Mouse (Mus musculus): ENCODE data around the gene Pitpnm3. TPM values are rescaled to one million over a fixed set of nuclear protein-coding genes. Genes with fewer than 3 reads are reported as not detected.

The Pitpnm3 gene
- polyA plus RNA-seq, 1 experiment, result 69.5 TPM

DNA sequence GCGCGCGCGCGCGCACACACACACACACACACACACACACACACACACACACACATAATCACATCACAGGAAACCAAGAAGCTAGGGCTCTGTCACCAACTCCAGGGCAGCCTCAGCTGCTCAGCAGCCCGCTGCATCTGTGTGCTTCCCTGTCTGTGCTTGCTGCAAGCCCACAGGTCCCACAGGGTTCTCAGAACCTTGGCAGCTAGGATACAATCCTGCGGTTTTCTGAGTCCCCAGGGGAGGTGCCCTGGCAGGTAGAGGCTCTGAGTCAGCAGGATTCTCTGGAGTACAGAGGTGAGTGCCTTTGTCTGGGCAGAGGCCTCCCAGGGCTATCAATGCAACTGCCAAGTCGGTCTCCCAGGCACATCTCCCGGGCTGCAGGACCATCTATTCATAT is 7.3 kb upstream of the Pitpnm3 start:
- no peak for TF ChIP-seq POLR2A (IDR thresholded peaks at IDR 0.05; ENCODE audit: extremely low read depth, insufficient read depth, low read length)
- TF ChIP-seq CTCF (IDR thresholded peaks at IDR 0.05; ENCODE audit: extremely low read depth, insufficient read depth, low read length), result no peak
- H3K27ac ChIP-seq (ENCODE audit: insufficient read depth, low read length), result no peak overlapping the region

DNA sequence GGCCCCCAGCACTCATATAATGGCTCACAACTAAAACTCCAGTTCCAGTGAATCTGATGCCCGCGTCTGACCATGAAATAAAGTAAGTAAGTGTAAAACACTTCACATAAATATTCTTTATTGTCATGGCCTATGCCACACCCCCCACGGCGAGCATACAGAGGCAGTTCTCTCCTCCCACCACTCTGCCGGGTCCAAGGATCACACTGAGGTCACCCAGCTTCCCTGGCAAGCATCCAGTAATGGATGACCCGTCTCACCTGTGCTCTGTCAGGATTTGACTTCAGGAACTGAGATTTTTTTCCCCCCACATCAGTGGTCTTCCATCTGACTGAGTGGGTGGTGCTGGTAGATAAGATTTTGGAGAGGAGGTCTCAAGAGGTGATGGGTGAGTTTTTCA is 4.6 kb upstream of the Pitpnm3 start:
- no peak overlapping the region for H3K4me3 ChIP-seq (ENCODE audit: insufficient read depth, low read length)
- no peaks in the 10 kb centered on the region for H3K4me1 ChIP-seq (ENCODE audit: control insufficient read depth, insufficient read depth, low read length)
- H3K27ac ChIP-seq (ENCODE audit: insufficient read depth, low read length), result no peak overlapping the region
- TF ChIP-seq CTCF (IDR thresholded peaks at IDR 0.05; ENCODE audit: extremely low read depth, insufficient read depth, low read length) (no peak), POLR2A (IDR thresholded peaks at IDR 0.05; ENCODE audit: extremely low read depth, insufficient read depth, low read length) (no peak)

More for the DNA sequence above, 7.3 kb upstream of the Pitpnm3 start:
- Histone ChIP-seq H3K4me1 (ENCODE audit: control insufficient read depth, insufficient read depth, low read length) (no peaks in the 10 kb centered on the region), H3K4me3 (ENCODE audit: insufficient read depth, low read length) (no peak overlapping the region)

DNA sequence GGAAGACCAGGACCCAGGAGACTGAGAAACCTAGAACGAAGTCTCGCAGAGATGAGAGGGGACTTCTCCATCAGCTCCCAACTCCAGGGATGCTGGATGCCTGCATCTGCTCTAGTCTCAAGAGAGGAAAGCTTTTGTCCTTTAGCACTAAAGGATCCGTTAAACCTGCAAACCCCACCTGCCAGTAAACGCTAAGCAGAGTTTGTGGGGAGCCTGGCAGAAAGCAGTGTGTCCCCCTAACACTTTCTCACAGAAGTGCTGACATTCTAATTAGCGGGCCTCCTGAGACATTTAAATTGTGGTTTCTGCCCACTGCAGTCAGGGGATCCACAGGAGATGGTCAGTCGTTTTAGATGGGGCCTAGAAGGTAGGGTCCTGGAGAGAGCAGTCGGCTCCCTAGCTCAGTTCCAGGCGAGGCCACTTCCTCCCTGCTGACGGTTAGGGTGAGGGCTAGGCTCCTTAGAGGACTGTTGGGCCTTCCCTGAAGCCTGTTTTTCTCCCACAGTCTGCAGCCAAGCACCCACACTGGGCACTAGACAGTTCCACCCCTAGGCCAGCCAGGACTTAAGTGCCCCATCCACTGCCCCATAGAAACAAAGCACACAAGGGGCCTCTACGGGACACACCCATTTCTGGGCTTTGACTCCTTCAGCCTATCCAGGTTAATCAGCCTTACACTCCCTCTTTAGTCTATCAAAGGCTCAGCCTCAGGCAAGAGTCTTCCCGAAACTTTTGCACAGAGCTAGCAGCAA is 829 bp upstream of the Pitpnm3 start:
- Histone ChIP-seq H3K4me1 (ENCODE audit: control insufficient read depth, insufficient read depth, low read length) (no peaks in the 10 kb centered on the region), H3K27ac (ENCODE audit: insufficient read depth, low read length) (peak overlapping the region; percentile 17; the same call in 1 of the 2 replicates), H3K4me3 (ENCODE audit: insufficient read depth, low read length) (peak overlapping the region; percentile 44)
- TF ChIP-seq CTCF (IDR thresholded peaks at IDR 0.05; ENCODE audit: extremely low read depth, insufficient read depth, low read length) (no peak), POLR2A (IDR thresholded peaks at IDR 0.05; ENCODE audit: extremely low read depth, insufficient read depth, low read length) (no peak)

DNA sequence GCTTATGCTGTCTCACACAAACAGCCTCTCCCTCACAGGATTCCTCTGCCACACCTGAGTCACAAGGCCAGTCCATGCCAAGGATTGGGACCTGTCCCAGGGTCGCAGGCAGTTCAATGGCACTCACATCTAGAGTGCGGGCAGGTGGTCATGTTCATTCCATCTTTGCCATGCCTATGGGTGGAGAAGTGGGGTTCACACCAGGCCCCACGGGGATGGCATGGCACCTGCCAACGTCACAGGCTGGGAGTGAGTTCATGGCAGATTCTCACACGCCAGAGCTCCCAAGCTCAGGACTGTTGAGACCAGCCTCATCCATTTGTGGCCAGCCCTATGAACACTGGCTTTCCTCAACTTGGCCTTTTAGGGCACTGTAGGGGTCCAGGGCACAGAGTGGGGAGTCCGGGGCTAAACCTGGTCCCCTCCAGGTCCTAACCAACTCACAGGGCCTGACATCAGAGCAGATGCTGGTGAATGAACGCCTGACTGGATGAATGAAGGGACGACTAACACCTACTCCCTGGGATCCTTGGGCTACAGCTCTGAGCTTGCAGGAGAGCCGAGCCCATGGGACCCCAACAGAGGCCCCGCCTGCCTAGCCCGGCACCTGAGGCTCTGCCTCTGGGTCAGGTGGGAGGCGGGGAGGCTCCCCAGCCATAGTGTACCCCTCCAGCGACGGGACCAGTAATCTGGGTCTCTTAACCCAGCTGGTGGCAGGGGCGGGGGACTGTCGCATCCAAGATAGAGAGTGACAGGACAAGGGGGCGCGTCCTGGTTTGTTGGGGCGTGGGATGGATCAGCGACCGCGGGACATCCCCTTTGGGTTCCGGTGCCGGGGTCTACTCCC is 819 bp downstream of the Pitpnm3 start:
- H3K27ac ChIP-seq (ENCODE audit: insufficient read depth, low read length), result peak overlapping the region; percentile 81
- peaks cover 4% of the 10 kb centered on the region; the same call in 1 of the 2 replicates for H3K4me1 ChIP-seq (ENCODE audit: control insufficient read depth, insufficient read depth, low read length)
- peak overlapping the region; percentile 44 for H3K4me3 ChIP-seq (ENCODE audit: insufficient read depth, low read length)
- TF ChIP-seq CTCF (IDR thresholded peaks at IDR 0.05; ENCODE audit: extremely low read depth, insufficient read depth, low read length) (no peak), POLR2A (IDR thresholded peaks at IDR 0.05; ENCODE audit: extremely low read depth, insufficient read depth, low read length) (no peak)

DNA sequence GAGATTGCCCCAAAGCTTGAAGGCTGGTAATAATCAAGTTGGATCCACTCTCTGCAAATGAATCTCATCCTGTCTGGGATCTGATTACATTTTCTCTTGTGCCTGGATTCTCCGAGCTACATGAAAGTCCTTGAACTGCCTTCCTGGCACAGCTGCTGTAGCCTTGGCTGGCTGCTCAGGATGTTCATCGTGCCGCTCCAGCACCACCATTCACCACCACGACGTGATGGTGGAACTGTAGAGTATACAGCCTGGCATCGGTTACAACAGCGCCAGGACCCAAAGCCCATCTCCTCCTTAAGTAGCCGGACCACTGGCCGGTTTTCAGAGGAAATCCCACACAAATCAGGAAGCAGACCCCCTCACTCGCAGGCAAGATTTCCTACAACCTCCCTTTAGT is 2.5 kb downstream of the Pitpnm3 start:
- H3K4me1 ChIP-seq (ENCODE audit: control insufficient read depth, insufficient read depth, low read length), result peaks cover 11% of the 10 kb centered on the region
- TF ChIP-seq CTCF (IDR thresholded peaks at IDR 0.05; ENCODE audit: extremely low read depth, insufficient read depth, low read length), result no peak
- no peak for TF ChIP-seq POLR2A (IDR thresholded peaks at IDR 0.05; ENCODE audit: extremely low read depth, insufficient read depth, low read length)
- H3K4me3 ChIP-seq (ENCODE audit: insufficient read depth, low read length), result no peak overlapping the region
- no peak overlapping the region for H3K27ac ChIP-seq (ENCODE audit: insufficient read depth, low read length)

DNA sequence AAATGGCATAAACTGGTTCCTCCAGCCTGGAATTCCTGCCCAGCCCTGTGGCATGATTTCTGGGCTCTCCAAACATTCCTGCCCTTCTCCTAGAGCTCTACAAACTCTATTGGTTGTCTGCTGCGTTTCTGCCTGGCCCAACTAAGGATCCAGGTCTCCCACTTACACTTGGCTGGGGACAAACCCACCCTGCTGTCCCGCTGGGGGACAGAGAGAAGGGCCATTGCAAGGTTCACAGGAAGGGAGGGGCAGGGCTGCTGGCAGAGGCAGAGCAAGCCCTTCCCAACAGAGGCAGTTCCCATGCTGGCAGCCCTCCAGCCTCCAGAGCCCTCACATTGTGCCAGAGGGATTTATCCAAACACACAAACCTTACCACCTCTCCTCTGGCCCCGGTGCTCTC is 3.3 kb downstream of the Pitpnm3 start:
- peaks cover 16% of the 10 kb centered on the region for H3K4me1 ChIP-seq (ENCODE audit: control insufficient read depth, insufficient read depth, low read length)
- no peak overlapping the region for H3K27ac ChIP-seq (ENCODE audit: insufficient read depth, low read length)
- no peak overlapping the region for H3K4me3 ChIP-seq (ENCODE audit: insufficient read depth, low read length)
- no peak for TF ChIP-seq POLR2A (IDR thresholded peaks at IDR 0.05; ENCODE audit: extremely low read depth, insufficient read depth, low read length)
- no peak for TF ChIP-seq CTCF (IDR thresholded peaks at IDR 0.05; ENCODE audit: extremely low read depth, insufficient read depth, low read length)

DNA sequence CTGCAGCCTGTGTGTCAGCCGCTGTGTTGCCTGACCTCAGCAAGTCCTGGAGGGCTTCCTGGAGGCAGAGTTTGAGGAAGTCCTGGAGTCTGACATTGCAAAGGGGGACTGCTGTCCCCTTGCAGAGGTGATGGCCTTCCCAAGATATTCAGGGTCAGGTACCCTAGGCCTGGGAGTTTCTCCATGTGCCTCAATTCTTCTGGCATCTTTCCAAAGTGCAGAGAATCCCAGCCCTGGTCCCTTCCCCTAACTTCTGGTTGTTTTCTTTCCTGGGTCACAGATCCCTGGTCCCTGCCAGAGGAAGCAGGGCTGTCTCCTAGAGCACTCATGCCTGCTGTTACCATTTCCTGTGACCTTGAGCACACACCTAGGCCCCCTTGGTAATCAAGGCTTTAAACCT is 3.9 kb downstream of the Pitpnm3 start:
- Histone ChIP-seq H3K4me1 (ENCODE audit: control insufficient read depth, insufficient read depth, low read length) (peaks cover 17% of the 10 kb centered on the region), H3K27ac (ENCODE audit: insufficient read depth, low read length) (no peak overlapping the region), H3K4me3 (ENCODE audit: insufficient read depth, low read length) (no peak overlapping the region)
- TF ChIP-seq POLR2A (IDR thresholded peaks at IDR 0.05; ENCODE audit: extremely low read depth, insufficient read depth, low read length) (no peak), CTCF (IDR thresholded peaks at IDR 0.05; ENCODE audit: extremely low read depth, insufficient read depth, low read length) (no peak)

DNA sequence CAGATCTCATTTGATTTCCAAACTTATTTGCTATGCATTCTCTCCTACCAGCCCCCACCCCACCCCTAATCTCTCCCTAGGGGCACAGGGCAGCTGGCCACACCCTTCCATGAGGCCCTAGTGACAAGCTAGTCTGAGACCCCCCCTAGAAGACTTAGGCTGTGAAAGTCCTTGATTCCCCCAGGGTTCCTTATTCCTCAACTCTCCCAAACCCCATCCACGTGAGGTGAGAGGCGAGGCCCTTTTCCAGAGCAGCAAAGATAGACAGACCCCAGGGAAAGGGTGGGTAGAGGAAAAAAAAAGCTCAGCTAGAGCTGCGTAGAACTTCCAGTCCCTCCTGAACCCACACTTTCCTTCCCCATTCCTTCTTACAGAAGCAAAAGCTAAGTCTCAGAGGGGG is 4.7 kb downstream of the Pitpnm3 start:
- Histone ChIP-seq H3K4me3 (ENCODE audit: insufficient read depth, low read length) (no peak overlapping the region), H3K27ac (ENCODE audit: insufficient read depth, low read length) (no peak overlapping the region), H3K4me1 (ENCODE audit: control insufficient read depth, insufficient read depth, low read length) (peaks cover 19% of the 10 kb centered on the region)
- TF ChIP-seq POLR2A (IDR thresholded peaks at IDR 0.05; ENCODE audit: extremely low read depth, insufficient read depth, low read length) (no peak), CTCF (IDR thresholded peaks at IDR 0.05; ENCODE audit: extremely low read depth, insufficient read depth, low read length) (no peak)

DNA sequence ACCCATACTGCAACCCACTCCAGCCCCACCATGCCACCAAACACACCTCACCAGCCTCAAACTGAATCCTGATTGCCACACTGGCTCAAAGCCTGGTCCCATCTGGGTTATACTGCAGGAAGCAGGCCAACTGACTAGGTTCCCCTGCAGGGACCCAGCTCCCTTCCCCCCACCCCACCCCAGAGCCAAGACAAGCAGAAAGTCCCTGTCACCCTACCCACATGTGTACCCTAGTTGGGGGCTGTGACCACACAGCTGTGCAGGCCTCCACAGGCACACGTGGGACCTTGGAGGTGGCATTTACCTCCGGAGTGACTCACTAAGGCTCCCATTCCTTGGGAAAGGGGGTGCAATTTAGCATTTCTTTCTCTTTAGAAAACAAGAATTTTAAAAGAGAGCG is 5.1 kb downstream of the Pitpnm3 start:
- H3K27ac ChIP-seq (ENCODE audit: insufficient read depth, low read length), result 0 out of 2 replicates have a peak overlapping the region, but pooled peaks have one; percentile 26
- peaks cover 19% of the 10 kb centered on the region for H3K4me1 ChIP-seq (ENCODE audit: control insufficient read depth, insufficient read depth, low read length)
- TF ChIP-seq POLR2A (IDR thresholded peaks at IDR 0.05; ENCODE audit: extremely low read depth, insufficient read depth, low read length) (no peak), CTCF (IDR thresholded peaks at IDR 0.05; ENCODE audit: extremely low read depth, insufficient read depth, low read length) (no peak)
- no peak overlapping the region for H3K4me3 ChIP-seq (ENCODE audit: insufficient read depth, low read length)
